Mouse (Mus musculus) midbrain, embryonic 11.5 days (tissue): ENCODE measurements around the gene Tbca. TPM values are rescaled to one million over a fixed set of nuclear protein-coding genes. Genes with fewer than 3 reads are reported as not detected.
A peak's percentile ranks its signal among the peaks of the same experiment; 100 is the strongest.

Source experiments
- ATAC-seq: fragments of 200-750 bp; cut with Nextera tagmentation; 2 replicates; pipeline ENCODE4 v1.8.0; 2017; ENCODE audit warnings: moderate TSS enrichment, moderate library complexity; ENCODE audit not compliant: low FRiP score
- DNase-seq: peaks from one replicate; pipeline ENCODE4 v3.0.0; 2015; ENCODE audit warnings: low spot score; ENCODE audit errors: missing footprints
- H3K27ac ChIP-seq: fragments of 300-500 bp; sonication (generic); 2 replicates; pipeline ENCODE4 v1.5.1; 2014; ENCODE audit warnings: low read depth, low read length
- H3K27me3 ChIP-seq: fragments of 300-500 bp; sonication (generic); 2 replicates; pipeline ENCODE4 v1.6.1; 2014; ENCODE audit warnings: mild to moderate bottlenecking, low read length, moderate library complexity, mixed read lengths; ENCODE audit not compliant: control insufficient read depth, insufficient read depth
- H3K36me3 ChIP-seq: fragments of 300-500 bp; sonication (generic); 2 replicates; pipeline ENCODE4 v1.6.1; 2014; ENCODE audit warnings: mild to moderate bottlenecking, low read length, moderate library complexity, mixed read lengths; ENCODE audit not compliant: control insufficient read depth, insufficient read depth
- H3K4me1 ChIP-seq: fragments of 300-500 bp; sonication (generic); 2 replicates; pipeline ENCODE4 v1.6.1; 2014; ENCODE audit warnings: low read length; ENCODE audit not compliant: control insufficient read depth, insufficient read depth
- H3K4me2 ChIP-seq: fragments of 300-500 bp; sonication (generic); 2 replicates; pipeline ENCODE4 v1.6.1; 2014; ENCODE audit warnings: mild to moderate bottlenecking, moderate library complexity
- H3K4me3 ChIP-seq: fragments of 300-500 bp; sonication (generic); 2 replicates; pipeline ENCODE4 v1.5.1; 2014; ENCODE audit warnings: low read depth, low read length
- H3K9ac ChIP-seq: fragments of 300-500 bp; sonication (generic); 2 replicates; pipeline ENCODE4 v1.6.1; 2014; ENCODE audit warnings: low read length
- H3K9me3 ChIP-seq: fragments of 300-500 bp; sonication (generic); 2 replicates; pipeline ENCODE4 v1.6.1; 2016; ENCODE audit warnings: low read length; ENCODE audit not compliant: control insufficient read depth
- WGBS: fragments of 180-500 bp; shearing (Covaris S2); extraction: QIAGEN DNeasy Blood & Tissue Kit; methylation state at CpG from one replicate; pipeline ENCODE4 v1.1.7; 2014; 5-methylcytosine and 5-hydroxymethylcytosine counted together
- polyA plus RNA-seq: library from polyadenylated mRNA; unstranded; fragments of >200 nt; fragmentation: Nextera tagmentation; extraction: Ambion mirVana; gene quantifications from 2 replicates; pipeline ENCODE4 v1.2.1, GENCODE M21; 2014

Tbca gene
- 234 and 249 TPM in 2 replicates for polyA plus RNA-seq

DNA sequence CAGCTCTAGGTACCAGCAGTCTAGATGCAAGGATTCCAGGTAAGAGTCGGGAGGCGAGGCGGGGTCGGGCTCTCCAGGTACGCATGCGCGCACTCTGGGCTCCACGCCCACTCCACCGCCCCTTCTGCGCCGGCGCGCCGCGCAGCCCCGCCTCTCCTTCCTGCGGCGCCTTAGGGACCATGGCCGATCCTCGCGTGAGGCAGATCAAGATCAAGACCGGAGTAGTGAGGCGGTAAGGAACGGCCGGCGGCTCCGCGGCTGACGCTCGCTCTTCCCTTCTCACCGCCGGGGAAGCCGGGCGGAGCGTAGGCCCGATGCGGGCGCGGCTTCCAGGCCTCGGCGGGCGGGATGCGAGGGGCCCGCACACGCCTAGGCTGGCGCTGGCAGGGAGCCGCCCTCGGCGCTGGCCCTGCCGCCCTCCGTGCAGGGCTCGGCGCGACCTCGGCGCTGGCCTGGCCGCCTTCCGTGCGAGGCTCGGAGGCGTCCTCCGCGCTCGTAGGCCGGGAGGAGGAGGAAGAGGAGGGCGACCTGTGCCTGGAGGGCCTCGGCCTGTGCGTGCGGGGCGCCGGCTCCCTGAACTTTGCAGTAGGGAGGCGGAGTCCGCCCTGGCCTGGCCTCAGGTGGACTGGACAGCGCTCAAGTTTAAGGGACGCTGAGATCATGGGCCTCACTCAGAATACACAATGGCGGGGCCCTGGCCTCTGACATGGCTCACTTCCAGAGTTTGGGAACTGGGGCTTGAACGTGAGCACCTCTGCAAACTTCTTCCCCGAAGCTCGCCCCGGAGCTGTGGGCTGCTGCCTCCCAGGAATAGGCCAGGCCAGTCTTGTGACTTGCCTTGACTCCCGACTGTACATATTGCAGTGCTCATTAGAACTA is at the start of gene Tbca:
Gene Tbca (plus strand): TSS at position 140 of the 879 bp plus-strand sequence.
- no peaks in the 10 kb centered on the region; the same call in 1 of the 2 replicates for H3K27me3 ChIP-seq
- no peaks in the 10 kb centered on the region for H3K36me3 ChIP-seq
- H3K9ac ChIP-seq: peak within 1 kb of the TSS; percentile 96
- peak within 1 kb of the TSS; percentile 96 for H3K4me3 ChIP-seq
- under 1% methylated on average over 78 of the region's 81 CpGs for WGBS
- H3K4me2 ChIP-seq: peak within 1 kb of the TSS; percentile 62
- peaks cover 9% of the 10 kb centered on the region for H3K4me1 ChIP-seq
- ATAC-seq (peak; percentile 98), DNase-seq (peak; percentile 99)
- H3K9me3 ChIP-seq: no peaks in the 10 kb centered on the region
- H3K27ac ChIP-seq: peak within 1 kb of the TSS; percentile 68

GRCm38 (mm10) chr13:94745176-94745575 is 43.5 kb upstream of the Tbca start:
- no peak overlapping the region for H3K27ac ChIP-seq
- no peak overlapping the region for H3K4me2 ChIP-seq
- no peaks in the 10 kb centered on the region for H3K4me1 ChIP-seq
- no peaks in the 10 kb centered on the region for H3K36me3 ChIP-seq
- ATAC-seq: no peak
- H3K27me3 ChIP-seq: no peaks in the 10 kb centered on the region
- 12% methylated on average over 1 of the region's 1 CpGs for WGBS
- no peak for DNase-seq
- H3K9me3 ChIP-seq: no peaks in the 10 kb centered on the region
- H3K9ac ChIP-seq: no peak overlapping the region
- no peak overlapping the region for H3K4me3 ChIP-seq

- Histone ChIP-seq H3K4me2 (no peak overlapping the region), H3K36me3 (no peaks in the 10 kb centered on the region)
Measured at GRCm38 (mm10) chr13:94765852-94766251, 22.9 kb upstream of the Tbca start.

DNA sequence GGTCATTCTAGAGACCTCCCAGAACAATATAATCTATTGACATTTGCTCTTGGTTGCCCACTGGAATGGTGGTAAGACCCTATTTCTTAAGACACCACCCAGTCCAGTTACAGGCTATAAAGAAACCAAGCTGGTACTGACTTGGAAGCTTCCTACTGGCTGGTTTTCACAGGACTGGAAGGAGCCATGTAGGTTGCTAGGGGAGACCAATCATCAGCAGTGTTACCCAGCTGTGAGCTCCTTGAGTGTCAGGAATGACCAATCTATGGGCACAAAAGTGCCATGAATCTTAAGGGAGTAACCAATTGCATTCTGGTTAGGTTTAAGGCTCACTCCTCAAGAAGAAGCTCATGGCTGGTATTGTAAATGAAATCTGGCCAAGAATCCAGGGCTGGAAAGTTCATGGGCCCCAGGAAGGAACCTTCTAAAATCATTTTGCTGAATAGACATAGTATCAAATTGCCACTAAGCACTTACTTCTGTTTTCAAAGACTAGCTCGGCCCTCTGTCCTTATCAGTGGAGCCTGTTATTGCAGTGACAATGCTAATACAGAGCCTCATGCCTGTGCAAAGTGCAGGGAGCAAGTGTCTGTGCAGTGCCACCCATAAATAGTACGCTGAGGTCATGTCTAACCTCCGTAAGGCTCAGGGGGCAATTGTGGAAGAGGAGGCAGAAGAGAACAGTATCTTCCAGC is 20.1 kb upstream of the Tbca start:
- Histone ChIP-seq H3K9ac (no peak overlapping the region), H3K4me2 (no peak overlapping the region), H3K9me3 (no peaks in the 10 kb centered on the region), H3K36me3 (no peaks in the 10 kb centered on the region), H3K27ac (no peak overlapping the region), H3K4me3 (no peak overlapping the region), H3K4me1 (no peaks in the 10 kb centered on the region), H3K27me3 (no peaks in the 10 kb centered on the region)
- 85% methylated on average over 3 of the region's 3 CpGs for WGBS
- ATAC-seq (no peak), DNase-seq (no peak)

More at GRCm38 (mm10) chr13:94765852-94766251, 22.9 kb upstream of the Tbca start:
- Histone ChIP-seq H3K9me3 (no peaks in the 10 kb centered on the region), H3K9ac (no peak overlapping the region), H3K27me3 (no peaks in the 10 kb centered on the region), H3K27ac (no peak overlapping the region), H3K4me1 (no peaks in the 10 kb centered on the region), H3K4me3 (no peak overlapping the region)
- 88% methylated on average over 12 of the region's 12 CpGs for WGBS
- no peak for DNase-seq
- no peak for ATAC-seq

DNA sequence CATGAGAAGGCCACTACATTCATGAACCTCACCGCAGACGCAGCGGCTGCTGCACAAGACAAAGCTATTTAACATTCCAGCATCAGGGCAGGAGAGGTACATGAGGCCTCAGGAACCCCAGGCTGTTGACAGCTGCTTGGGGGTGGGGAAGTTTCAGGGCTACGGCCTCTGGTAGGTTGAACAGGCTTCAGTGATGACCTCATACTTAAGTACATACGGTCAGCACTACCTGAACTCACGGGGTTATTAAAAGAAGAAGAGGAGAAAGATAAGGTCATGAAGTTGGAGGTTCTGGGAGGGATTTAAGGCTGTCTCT is 19.6 kb upstream of the Tbca start:
- H3K27ac ChIP-seq: no peak overlapping the region
- no peaks in the 10 kb centered on the region for H3K27me3 ChIP-seq
- DNase-seq (no peak), ATAC-seq (no peak)
- no peaks in the 10 kb centered on the region for H3K9me3 ChIP-seq
- WGBS: 86% methylated on average over 6 of the region's 6 CpGs
- H3K4me1 ChIP-seq: no peaks in the 10 kb centered on the region
- H3K36me3 ChIP-seq: no peaks in the 10 kb centered on the region
- H3K4me2 ChIP-seq: no peak overlapping the region
- H3K9ac ChIP-seq: no peak overlapping the region
- H3K4me3 ChIP-seq: no peak overlapping the region

DNA sequence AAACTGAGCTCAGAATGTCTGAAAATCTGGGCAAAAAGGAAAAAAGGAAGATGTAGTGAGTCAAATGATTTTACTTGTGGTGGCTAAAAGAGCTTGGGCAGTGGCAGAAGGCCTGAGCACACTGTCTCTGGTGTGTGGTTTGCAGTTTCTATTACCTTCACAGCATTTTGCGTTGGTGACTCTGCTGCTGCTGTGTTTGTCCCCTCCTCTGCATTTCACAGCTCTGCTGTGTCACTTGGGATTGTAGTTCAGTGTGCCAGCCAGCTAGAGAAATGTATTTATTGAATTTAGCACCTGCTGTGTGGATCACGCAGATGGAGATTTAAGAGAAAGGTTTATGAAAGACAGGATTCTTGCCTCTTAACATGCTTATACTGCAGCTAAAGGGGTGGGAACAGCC is 1.8 kb upstream of the Tbca start:
- H3K36me3 ChIP-seq: no peaks in the 10 kb centered on the region
- H3K27me3 ChIP-seq: no peaks in the 10 kb centered on the region; the same call in 1 of the 2 replicates
- no peak overlapping the region for H3K4me2 ChIP-seq
- ATAC-seq: no peak
- no peak overlapping the region for H3K9ac ChIP-seq
- peaks cover 9% of the 10 kb centered on the region for H3K4me1 ChIP-seq
- no peak overlapping the region for H3K27ac ChIP-seq
- H3K9me3 ChIP-seq: no peaks in the 10 kb centered on the region
- no peak overlapping the region for H3K4me3 ChIP-seq
- WGBS: 85% methylated on average over 2 of the region's 2 CpGs
- no peak for DNase-seq

DNA sequence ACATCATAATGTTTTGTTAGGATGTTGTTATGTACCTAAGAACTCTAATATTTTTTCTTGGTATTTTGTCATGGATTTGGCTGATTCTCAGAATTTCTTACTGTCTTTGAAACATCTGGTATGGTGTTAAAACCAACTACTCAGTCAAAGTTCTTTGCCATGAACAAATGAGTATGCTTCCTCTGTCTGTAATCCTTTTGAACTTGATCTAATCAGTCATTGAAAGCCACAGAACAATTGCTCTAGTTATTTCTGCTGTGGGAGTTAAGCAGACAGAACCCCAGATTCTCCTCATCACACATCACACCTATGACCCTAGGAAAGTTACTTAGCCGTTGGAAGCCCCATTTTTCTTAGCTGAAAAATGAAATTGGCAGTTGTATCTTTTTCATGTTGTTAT is 6.0 kb downstream of the Tbca start:
- Histone ChIP-seq H3K36me3 (no peaks in the 10 kb centered on the region), H3K4me3 (no peak overlapping the region), H3K27ac (no peak overlapping the region), H3K4me1 (peaks cover 5% of the 10 kb centered on the region), H3K9me3 (no peaks in the 10 kb centered on the region), H3K4me2 (no peak overlapping the region), H3K27me3 (no peaks in the 10 kb centered on the region), H3K9ac (no peak overlapping the region)
- no peak for DNase-seq
- 88% methylated on average over 1 of the region's 1 CpGs for WGBS
- ATAC-seq: no peak

GRCm38 (mm10) chr13:94803480-94804057 is 14.9 kb downstream of the Tbca start:
- Histone ChIP-seq H3K9ac (no peak overlapping the region), H3K27me3 (no peaks in the 10 kb centered on the region), H3K36me3 (no peaks in the 10 kb centered on the region), H3K4me3 (no peak overlapping the region), H3K4me2 (no peak overlapping the region), H3K9me3 (no peaks in the 10 kb centered on the region), H3K4me1 (no peaks in the 10 kb centered on the region), H3K27ac (no peak overlapping the region)
- no peak for ATAC-seq
- 75% methylated on average over 5 of the region's 5 CpGs for WGBS
- DNase-seq: peak; percentile 81
